Mouse (Mus musculus) lung, postnatal 0 days (tissue): ENCODE results near the gene Fndc9.

Source experiments
- CTCF ChIP-seq: IDR thresholded peaks from 2 replicates; pipeline ENCODE4 v1.5.1; 2016; ENCODE audit warnings: antibody characterized with exemption, mild to moderate bottlenecking
- EP300 ChIP-seq: IDR thresholded peaks from 2 replicates; pipeline ENCODE4 v1.6.1; 2016; ENCODE audit warnings: antibody characterized with exemption, mild to moderate bottlenecking, control low read depth

DNA sequence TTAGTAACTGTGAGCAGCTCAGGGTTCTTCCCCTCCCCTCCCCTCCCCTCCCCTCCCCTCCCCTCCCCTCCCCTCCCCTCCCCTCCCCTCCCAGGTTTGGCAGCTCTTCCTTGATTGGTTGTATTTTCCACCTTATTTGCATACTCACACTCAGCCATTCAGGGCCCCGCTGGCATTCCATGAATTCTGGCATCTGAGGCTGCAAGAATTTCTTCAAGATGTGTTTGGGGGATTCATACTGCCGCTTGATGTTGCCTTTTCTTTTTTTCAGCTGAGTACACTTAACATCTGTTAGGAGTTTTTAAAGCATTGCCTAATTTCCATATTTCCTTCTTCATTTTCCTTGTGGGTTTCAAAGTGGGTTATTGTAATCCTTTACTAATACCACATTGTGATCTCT is 47.0 kb upstream of the Fndc9 start:
- TF ChIP-seq CTCF, result no peak
- TF ChIP-seq EP300, result no peak
